Mouse (Mus musculus) urinary bladder, postnatal 14 days (tissue): ENCODE data around the gene Tjp2.

Source experiments
- DNase-seq: peaks from one replicate; pipeline ENCODE4 v3.0.0; 2021; ENCODE audit warnings: low spot score

The Tjp2 gene

DNA sequence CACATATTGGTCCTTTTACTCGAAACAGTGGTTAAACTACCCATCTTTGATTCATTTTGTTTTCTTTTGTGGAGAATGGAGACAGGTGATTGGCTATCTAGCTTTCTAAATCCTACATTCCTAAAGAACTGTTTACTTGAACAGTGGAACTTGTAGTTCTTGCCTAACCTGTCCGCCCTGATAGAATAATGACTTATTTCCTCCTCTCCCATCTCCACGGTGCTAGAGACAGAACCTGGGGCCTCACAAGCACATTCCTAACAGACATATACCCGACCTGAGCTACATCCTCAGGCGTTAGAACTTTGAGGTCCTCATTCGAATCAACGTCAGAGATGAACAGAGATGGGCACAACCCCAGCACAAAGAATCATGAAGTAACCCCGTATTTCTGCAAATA is 44.4 kb downstream of the Tjp2 start:
- peak; percentile 56 for DNase-seq

- no peak for DNase-seq
These were observed 46.7 kb downstream of the Tjp2 start for GRCm38 (mm10) chr19:24178086-24178485.

- no peak for DNase-seq
These were observed 48.1 kb downstream of the Tjp2 start for GRCm38 (mm10) chr19:24176692-24177091.

DNA sequence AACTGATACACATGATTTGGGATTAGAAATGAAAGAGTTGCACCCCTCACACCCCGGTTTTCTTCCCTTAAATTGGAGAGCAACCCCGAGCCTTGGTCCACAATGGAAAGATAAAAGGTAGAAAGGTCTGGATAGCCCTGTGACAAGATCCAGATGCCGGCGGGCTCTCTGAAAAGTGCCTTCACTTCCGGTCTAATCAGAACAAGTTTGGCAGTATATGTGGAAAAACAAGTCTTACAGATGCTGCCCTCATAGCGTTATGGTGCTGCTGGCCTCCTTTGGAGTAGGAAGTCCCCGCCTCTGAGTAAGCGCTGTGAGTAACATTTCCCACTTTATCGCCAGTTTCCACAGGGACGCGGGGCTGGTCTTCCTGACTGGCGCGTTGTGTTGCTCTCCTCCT is 49.9 kb downstream of the Tjp2 start:
- peak; percentile 65 for DNase-seq

DNA sequence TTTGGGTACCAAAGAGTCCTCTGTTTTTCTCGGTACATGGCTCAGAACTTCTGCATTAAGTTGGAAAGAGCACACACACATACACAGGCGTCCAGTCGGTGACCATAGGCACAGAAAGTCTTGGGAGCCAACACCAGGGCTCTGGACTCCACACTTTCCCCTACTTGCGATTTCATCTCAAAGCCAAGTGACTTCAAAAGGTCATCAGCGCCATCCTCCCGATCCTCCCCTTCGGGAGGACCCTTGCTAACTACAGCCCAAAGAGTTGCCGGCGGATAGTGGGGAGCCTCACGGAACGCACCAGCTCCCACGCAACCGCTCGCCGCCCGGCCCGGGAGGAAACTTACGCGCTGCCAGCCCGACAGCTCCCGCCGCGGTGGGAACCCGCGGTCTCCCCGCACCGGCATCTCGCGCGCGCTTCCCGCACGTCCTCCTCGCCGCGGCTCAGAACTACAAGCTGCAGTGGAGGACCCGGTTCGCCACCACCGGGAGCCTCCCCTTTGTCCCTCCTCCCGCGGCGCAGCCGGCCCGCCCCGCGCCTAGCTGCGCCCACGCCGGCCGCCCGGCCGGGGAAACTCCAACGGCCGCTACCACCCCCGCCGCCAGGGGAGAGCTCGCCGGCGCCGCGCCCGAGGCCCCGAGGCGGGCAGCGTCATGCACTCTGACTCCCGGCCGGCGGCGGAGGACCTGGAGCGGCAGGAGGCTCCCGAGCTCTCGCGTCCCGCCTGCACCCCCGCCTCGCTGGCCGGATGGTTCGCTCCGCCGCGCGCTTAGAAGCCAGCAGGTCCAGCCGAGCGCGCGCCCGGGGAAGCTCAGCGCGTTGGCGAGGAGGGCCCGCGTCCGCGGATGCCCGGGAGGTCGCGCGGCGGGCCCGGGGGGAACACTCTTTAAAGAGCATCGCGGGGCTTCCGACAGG is 51.0 kb downstream of the Tjp2 start:
- peak; percentile 95 for DNase-seq

GRCm38 (mm10) chr19:24173020-24173419 is 51.8 kb downstream of the Tjp2 start:
- DNase-seq: no peak

DNA sequence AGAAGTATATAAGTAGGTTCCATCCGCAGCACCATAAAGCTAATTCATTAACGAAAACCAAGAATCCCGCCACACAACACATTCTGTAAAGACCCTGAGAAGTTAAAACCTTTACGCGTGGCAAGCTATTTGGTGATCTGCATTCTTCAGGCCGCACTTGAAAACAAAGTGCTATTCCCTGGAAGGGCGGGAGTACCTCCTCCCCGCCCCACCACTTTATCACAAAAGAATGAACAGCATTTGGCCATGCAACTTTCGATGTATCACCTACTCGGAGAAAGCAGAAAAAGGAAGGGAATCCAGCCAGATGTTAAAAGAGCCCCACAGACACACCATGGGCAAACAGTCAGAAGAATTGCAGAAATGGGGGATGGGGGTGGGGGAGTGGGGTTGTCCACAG is 56.3 kb downstream of the Tjp2 start:
- no peak for DNase-seq

GRCm38 (mm10) chr19:24166516-24167091 is 58.2 kb downstream of the Tjp2 start:
- peak; percentile 82 for DNase-seq

DNA sequence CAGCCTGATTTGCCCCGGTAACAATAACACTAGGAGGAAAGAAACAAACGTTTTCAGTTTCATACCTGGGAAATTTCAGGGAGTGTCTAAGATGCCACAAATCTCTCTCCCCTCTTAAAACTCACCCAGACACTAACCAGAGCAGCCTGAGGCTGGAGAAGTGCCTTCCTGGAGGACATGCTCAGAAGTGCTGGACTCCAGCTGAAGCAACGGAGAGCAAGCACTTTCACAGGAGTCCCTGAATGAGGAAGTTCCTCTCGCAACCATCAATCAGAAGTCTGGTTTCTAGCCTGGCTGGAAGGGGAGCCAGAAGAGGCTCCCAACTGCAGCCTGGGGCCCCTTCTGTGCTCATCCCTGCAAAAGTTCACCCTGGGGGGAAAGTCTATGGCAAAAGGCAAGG is 60.9 kb downstream of the Tjp2 start:
- DNase-seq: no peak

DNA sequence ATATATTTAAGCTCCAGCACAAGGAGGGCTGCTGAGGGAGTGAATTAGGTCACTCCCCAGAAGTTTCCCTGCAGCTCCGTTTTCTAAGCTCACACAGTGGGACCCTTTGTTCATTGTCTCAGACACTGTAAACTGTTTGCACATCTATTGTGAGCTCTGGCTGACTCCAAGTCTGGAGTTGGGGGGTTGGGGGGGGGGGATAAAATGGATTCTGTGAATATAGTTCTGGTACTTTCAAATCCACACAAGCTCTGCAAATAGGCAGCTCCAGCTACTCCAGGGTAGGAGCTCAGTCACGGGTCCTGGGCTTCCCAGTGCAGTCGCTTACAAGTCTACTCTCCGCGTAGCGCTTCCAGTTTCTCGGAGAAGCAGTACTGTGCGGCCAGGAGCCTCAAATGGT is 64.4 kb downstream of the Tjp2 start:
- DNase-seq: no peak

- no peak for DNase-seq
These were observed 65.1 kb downstream of the Tjp2 start for GRCm38 (mm10) chr19:24159751-24160150.

DNA sequence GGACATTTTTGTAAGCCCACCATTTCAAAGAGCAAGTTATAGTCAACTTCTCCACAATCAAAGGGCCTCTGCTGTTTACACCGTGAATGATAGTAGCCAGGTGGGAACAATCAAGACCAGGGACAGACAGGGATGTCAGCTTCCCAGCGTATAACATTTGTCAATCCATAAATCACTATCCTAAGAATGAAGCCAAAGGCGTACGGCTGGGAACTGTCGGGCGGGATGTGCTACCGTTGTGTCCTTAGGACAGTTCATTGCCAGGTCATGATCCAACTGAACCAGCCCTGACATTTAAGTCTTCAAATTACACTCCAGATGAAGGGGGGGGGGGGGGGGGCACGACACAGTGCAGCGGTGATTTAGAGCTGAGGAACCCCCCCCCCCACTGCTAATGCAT is 65.5 kb downstream of the Tjp2 start:
- no peak for DNase-seq

- no peak for DNase-seq
These were observed 68.8 kb downstream of the Tjp2 start for GRCm38 (mm10) chr19:24156067-24156455.

GRCm38 (mm10) chr19:24155395-24156066 is 69.3 kb downstream of the Tjp2 start:
- no peak for DNase-seq

DNA sequence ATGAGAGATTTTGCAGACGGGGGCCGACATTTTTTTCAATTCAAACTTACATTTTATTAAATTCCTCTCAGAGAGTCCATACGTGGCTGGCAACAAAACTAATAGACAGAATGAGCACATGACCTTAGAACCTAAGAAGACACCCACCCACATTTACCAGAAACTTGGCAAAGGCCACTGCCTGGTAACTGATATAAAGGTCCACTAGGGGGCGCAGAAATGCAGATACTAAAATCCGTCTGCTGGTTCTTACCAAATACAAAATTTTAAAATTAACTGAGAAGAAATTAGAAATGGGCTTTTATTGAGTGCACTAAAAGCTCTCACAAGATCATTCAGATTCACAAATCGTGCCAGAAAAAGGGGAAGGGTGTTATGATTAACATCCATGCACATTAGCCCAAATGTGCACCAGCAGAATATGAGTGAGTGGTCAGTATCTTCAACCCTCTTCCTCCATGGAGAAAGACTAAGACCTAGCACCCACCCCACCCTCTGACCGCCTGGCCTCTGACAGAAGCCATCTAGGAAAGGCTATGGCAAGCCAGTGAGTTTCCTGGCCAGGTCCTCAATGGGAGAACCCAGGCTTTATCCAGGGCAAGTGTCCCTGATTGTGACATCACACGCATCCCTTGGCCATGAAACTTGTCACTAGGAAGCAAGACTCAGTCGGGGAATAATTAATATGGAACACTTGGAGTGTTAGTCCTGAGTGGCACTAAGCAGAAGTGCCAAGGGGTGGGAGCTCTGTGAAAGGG is 71.4 kb downstream of the Tjp2 start:
- peak; percentile 46 for DNase-seq

- no peak for DNase-seq
These were observed 80.8 kb downstream of the Tjp2 start for GRCm38 (mm10) chr19:24144009-24144408.

- DNase-seq: no peak
These were observed 82.2 kb downstream of the Tjp2 start for GRCm38 (mm10) chr19:24142621-24143061.

GRCm38 (mm10) chr19:24140298-24140697 is 84.5 kb downstream of the Tjp2 start:
- DNase-seq: no peak

DNA sequence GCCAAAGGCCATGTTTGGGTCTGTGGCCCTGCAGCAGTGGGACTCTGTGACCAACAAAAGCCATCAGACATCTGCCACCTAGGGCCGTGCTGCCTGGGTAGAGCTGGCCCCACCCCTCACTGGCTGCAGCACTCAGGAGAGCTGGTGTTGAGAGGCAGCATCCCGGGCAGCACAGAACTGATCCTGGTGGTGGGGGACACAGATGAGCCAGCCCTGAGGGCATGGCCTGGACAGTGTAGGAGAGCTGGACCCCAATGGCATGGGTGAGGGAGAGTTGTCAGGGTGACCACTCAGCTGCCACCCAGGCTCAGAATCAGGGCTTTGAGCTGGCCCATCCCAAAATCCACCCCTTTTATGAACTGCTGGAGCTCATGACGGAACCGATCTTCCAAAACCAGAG is 87.4 kb downstream of the Tjp2 start:
- no peak for DNase-seq

DNA sequence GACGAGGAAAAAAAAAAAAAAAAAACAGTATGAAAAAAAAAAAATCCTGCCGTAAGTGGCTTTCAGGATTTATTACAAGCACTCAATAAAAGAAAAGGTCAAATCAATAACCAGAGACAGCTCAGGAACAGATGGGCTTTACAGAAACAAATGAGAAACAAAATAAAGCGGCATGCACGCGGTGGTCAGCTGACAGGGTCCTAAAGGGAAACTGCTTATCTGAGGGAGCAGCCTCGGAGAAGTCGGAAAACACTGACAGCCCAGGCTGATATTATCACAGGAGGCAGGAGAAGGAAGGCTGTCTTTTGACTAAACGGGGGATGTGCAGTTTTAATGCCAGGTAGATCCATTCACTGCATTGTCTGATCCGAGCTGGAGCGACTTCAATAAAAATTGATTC is 89.8 kb downstream of the Tjp2 start:
- no peak for DNase-seq

- DNase-seq: no peak
These were observed 90.5 kb downstream of the Tjp2 start for GRCm38 (mm10) chr19:24134144-24134911.
